In the genomic region with DNA sequence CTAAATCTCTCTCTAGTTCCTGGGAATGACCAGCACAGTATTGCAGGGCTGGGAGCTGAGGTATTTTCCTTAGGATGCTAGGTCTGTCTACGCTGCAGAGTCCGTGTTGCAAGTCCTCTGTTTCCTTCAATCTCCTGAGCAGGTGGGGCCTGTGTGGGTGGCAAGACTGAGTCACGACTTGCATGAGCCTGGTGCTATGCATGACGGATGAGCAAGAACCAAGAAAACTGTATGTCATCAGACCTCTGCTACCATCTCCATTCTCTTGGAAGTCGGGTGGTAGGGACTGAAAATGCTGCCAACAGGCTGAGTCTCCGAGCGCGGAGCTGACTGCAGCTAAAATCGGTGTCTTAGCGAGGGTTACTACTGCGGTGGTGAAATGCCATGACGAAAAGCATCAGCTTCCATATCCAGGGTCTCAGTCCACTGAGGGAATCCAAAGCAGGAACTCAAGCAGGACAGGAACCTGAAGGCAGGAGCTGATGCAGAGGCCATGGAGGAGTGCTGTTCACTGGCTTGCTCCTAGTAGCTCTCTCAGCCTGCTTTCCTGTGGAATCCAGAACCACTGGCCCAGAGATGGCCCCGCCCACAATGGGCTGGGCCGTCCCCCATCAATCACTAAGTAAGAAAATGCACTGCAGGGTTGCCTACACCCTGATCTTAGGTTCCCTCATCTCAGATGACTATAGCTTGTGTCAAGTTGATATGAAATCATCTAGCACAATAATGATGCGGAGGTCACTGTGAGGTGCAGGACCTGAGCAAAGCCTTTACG, we compare ENCODE assay signal across 19 mouse cellular contexts.
DNase-seq lines count a peak whose midpoint lies in the region.
"Had no signal": no experiment of that assay in that cellular context is flagged by ENCODE, and none has a peak within 500 bp of the region (broad histone marks: within the 10 kb centered on the region; RNA-seq: fewer than 3 reads in every experiment).

No protein-coding gene starts in this region.

- DNase-seq in adrenal gland, adult 2 months: peak; percentile 36
- no peak for DNase-seq in adrenal gland, adult 8-10 months
- peak; percentile 43 to 57 for DNase-seq in left cerebral cortex, adult 18-20 months (ENCODE audit: low spot score in 2 of 2)
- DNase-seq in left cerebral cortex, postnatal 10 days (ENCODE audit: extremely low spot score in 1 of 2, low spot score in 2 of 2): no peak
- DNase-seq in right cerebral cortex, postnatal 25 days: peak; percentile 48
- DNase-seq in right cerebral cortex, postnatal 4 days: no peak
- no peak for DNase-seq in kidney, adult 18-20 months
- DNase-seq in retina, postnatal 1 day: no peak
- DNase-seq: cerebellum, adult 11-12 months; gastrocnemius, adult 2 months; gastrocnemius, postnatal 36 days; heart, adult 18-20 months; heart, postnatal 36 days; kidney, adult 8-10 months; kidney, postnatal 4 days; liver; lung, adult 2 months; lung, postnatal 10 days; thymus, postnatal 4 days had no signal

- intact Hi-C loops in left cerebral cortex, postnatal 10 days (cut with DNase I): no loop called here

Comparison
In these comparisons a context has a peak if more than half of its experiments do, and no peak if none do; other contexts are left out.
1. DNase-seq: peak in adrenal gland, adult 2 months (single experiment), left cerebral cortex, adult 18-20 months (2 of 2) and right cerebral cortex, postnatal 25 days (single experiment); none in adrenal gland, adult 8-10 months (single experiment), left cerebral cortex, postnatal 10 days (0 of 2), right cerebral cortex, postnatal 4 days (single experiment), kidney, adult 18-20 months (single experiment) and retina, postnatal 1 day (single experiment).